Mouse (Mus musculus): ENCODE measurements around the gene Pomgnt1. TPM values are rescaled to one million over a fixed set of nuclear protein-coding genes. Genes with fewer than 3 reads are reported as not detected.

Pomgnt1 gene
- total RNA-seq, 2 experiments from 2014 or later = 6.7 to 7.3 TPM

GRCm38 (mm10) chr4:116137421-116137996 is 13.9 kb downstream of the Pomgnt1 start:
- no peak for ATAC-seq (ENCODE audit: poor library complexity, severe bottlenecking)

DNA sequence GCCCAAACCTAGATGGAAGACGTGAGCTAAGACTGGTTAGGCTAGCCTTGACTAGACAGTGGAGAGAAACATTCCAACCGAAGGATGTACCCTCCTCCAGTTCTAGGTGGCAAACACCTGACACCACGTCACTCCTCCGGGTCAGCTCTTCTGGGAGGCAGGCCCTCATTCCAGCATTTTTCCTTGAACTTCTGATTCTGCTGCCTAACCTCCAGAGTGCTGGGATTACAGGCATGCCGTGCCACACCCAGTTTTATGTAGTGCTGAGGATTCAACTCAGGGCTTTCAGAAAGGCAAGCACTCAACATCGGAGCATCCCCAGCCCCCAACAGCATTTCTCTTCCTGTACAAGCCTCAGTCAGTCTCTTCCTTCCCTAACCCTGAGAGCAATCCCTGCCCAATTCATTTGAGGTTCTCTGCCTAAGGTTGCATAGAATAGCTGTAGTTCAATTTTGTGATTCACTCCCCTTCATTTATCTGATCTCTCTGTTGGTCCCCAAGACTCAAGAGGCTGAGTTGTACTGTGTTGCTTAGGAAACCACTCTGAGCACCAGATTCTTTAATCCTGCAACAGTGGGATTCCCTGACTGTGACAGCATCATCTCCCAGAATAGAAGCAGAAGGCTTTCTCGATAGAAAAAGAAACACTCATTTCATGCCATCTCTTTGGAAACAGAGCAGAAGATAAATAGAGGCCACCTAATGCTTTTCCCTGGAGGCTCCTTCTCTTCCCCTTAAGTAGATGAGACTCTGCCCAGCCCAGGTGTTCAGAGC is 17.3 kb downstream of the Pomgnt1 start:
- ATAC-seq (ENCODE audit: poor library complexity, severe bottlenecking) = no peak

DNA sequence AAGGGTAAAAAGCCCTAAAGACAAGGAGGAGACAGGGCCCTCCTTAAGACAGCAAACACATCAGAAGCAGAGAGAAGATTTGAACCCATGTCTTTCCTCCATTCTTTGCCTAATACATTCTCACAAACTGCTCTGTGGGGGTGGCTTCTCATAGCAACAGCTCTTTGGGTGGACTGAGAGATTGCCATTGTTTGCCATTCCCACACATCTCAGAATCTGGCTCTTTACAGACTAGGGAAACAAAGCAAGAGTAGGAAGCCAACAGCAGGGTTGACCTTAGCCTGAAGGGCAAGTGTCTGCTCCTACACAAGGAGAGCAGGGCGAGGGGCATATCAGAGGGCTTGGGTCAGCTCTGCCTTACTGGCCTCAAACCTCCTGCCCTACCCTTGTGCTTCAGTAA is 18.1 kb downstream of the Pomgnt1 start:
- no peak for ATAC-seq (ENCODE audit: poor library complexity, severe bottlenecking)

GRCm38 (mm10) chr4:116142269-116142668 is 18.6 kb downstream of the Pomgnt1 start:
- ATAC-seq (ENCODE audit: poor library complexity, severe bottlenecking) = no peak

GRCm38 (mm10) chr4:116143317-116143811 is 19.7 kb downstream of the Pomgnt1 start:
- 0 out of 2 replicates have a peak, but pooled peaks have one; percentile 33 for ATAC-seq (ENCODE audit: poor library complexity, severe bottlenecking)

- peak; percentile 64 for ATAC-seq (ENCODE audit: poor library complexity, severe bottlenecking)
Measured at GRCm38 (mm10) chr4:116143891-116144717, 20.5 kb downstream of the Pomgnt1 start.

GRCm38 (mm10) chr4:116149812-116150155 is 26.1 kb downstream of the Pomgnt1 start:
- no peak for ATAC-seq (ENCODE audit: poor library complexity, severe bottlenecking)

- ATAC-seq (ENCODE audit: poor library complexity, severe bottlenecking) = peak; percentile 88
Measured at GRCm38 (mm10) chr4:116150156-116150861, 26.7 kb downstream of the Pomgnt1 start.

DNA sequence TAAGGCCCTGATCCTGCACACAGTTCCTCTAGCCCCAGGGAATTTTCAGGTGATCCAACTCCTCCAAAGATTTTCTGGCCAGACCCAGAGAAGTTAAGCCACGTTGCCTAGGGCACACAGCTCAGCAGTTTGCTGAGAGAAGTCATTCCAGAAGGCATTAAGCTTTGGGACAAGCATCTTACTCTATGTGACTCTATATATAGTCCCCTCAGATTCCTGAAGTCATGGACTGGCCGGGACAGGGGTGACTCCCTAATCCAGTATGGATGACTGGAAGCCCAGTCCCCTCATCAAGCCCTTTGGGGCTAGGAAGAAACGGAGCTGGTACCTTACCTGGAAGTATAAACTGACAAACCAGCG is 27.2 kb downstream of the Pomgnt1 start:
- no peak for ATAC-seq (ENCODE audit: poor library complexity, severe bottlenecking)

- ATAC-seq (ENCODE audit: poor library complexity, severe bottlenecking) = no peak
Measured at GRCm38 (mm10) chr4:116151238-116151637, 27.6 kb downstream of the Pomgnt1 start, which contains the start of gene Lurap1. Gene Lurap1, minus strand, starts transcription at chr4:116151338.

DNA sequence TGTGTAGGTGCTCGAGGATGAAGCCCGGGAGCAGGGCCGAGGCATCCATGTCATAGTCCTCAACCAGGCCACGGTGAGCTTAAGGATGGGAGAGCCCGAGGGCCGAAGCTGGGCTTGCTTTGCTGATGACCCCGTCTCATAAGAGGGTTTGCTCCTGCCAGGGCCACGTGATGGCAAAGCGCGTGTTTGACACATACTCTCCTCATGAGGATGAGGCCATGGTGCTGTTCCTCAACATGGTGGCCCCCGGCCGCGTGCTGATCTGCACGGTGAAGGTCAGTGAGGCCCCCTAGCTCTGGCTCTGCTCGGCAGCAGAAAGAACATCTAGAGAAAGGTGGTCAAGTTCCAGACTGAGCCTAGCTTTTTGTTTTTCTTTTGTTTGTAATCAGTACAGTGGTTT is 29.1 kb downstream of the Pomgnt1 start:
- ATAC-seq (ENCODE audit: poor library complexity, severe bottlenecking) = no peak

- ATAC-seq (ENCODE audit: poor library complexity, severe bottlenecking) = no peak
Measured at GRCm38 (mm10) chr4:116157882-116158281, 34.2 kb downstream of the Pomgnt1 start.

GRCm38 (mm10) chr4:116159912-116160311 is 36.3 kb downstream of the Pomgnt1 start:
- ATAC-seq (ENCODE audit: poor library complexity, severe bottlenecking) = peak; percentile 73

GRCm38 (mm10) chr4:116160769-116161168 is 37.1 kb downstream of the Pomgnt1 start:
- ATAC-seq (ENCODE audit: poor library complexity, severe bottlenecking) = no peak

GRCm38 (mm10) chr4:116162142-116162541 is 38.5 kb downstream of the Pomgnt1 start:
- no peak for ATAC-seq (ENCODE audit: poor library complexity, severe bottlenecking)

DNA sequence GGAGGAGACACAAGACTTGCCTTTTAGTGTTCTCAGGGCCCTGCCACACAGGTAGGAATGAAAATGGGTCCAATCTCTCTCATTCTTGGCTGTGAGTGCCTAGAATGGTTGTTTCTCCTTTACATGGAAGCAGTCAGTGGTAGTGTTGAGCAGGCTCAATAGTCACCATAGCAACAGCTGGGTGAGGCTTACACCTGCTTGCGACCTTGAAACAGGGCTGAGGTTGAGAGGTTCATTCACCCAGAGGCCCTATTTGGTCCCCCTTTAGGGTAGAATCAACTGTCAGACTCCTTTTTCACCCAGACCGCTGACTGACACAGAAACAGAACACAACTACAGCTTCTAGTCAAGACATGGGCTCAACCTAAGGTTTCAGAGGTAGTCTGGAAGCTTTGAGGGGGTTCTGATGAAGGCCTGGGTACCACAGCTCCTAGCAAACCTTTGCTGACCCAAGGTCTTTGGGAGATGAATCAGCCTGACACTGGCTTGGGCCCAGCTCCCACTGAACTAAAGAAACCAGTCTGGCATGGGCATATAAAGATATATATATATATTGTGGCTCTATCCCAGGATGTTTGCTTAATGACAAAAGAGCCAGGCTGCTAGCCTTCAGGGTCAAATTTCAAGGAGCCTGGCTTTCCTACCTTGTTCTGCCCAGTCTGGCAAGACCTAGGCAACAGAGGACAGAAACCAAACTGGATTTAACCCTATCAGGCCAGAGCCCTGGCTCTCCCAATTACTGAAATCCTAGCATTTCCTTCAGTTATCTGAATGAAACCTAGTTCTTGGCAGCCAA is 41.3 kb downstream of the Pomgnt1 start:
- no peak for ATAC-seq (ENCODE audit: poor library complexity, severe bottlenecking)

- no peak for ATAC-seq (ENCODE audit: poor library complexity, severe bottlenecking)
Measured at GRCm38 (mm10) chr4:116165708-116166407, 42.2 kb downstream of the Pomgnt1 start.

DNA sequence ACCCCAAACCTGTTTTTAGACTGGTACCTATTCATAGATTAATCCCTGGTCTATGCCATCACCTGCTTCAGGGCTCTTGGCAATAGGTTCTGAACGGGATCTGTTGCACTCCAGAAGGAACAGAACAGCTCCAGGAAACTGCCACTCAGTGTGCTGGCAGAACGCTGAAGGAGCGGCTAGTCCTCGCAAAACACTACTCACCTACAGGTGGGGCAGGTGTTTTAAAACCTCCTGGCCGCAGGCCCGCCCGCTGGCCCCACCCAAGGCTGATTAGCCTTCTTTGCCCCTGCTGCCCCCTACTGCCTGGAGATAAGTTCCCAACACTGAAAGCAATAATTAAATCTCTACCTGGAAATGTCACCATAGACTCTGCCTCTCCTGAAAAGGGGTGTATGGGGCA is 43.8 kb downstream of the Pomgnt1 start, which contains the start of gene Tspan1:
Gene Tspan1, minus strand, starts transcription at position 198 of the 400 bp plus-strand sequence.
- no peak for ATAC-seq (ENCODE audit: poor library complexity, severe bottlenecking)

DNA sequence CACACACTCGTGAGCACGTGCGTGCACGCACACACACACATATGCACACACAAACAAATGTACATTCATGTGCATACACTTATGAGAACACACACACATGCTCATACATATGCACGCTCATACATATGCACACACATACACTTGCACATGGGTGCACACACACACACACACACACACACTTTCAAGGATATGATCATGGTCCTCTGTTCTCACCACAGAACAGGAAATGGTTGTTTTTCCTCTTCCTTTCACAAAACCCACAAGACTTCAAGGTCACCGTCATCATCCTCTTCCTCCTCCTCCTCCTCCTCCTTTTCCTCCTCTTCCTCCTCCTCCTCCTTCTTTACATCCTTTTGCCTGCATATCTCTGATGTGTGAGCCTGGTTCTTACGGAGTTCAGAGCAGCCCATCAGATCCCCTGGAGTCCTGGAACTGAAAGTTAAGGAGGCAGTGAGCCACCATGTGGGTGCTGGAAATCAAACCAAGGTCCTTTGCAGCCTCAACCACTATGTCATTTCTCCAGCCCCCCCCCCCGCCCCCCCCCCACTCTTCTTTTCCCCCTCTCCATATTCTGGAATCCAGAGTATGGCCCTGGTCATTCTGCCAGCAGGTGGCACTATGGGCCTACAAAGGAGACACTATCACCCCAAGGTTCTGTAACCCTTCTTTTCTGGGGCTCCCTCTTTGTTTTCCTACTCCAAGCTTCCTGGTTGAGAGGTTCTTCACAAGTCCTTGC is 45.1 kb downstream of the Pomgnt1 start:
- peak; percentile 87 for ATAC-seq (ENCODE audit: poor library complexity, severe bottlenecking)

All from megakaryocyte, adult 5-6 weeks (primary cell).